Mouse (Mus musculus) G1E (cell line): ENCODE results near the gene Neb. TPM values are rescaled to one million over a fixed set of nuclear protein-coding genes. Genes with fewer than 3 reads are reported as not detected.

Source experiments
- ATAC-seq: 2 replicates; pipeline ENCODE4 v1.8.0; 2016; ENCODE audit warnings: mild to moderate bottlenecking; ENCODE audit not compliant: insufficient number of reproducible peaks, poor library complexity, low FRiP score, severe bottlenecking; ENCODE audit errors: extremely low read depth
- DNase-seq: peaks from one replicate; pipeline ENCODE4 v3.0.0; 2012; ENCODE audit warnings: low spot score
- H3K27me3 ChIP-seq: 2 replicates; pipeline ENCODE4 v1.6.1; 2012; ENCODE audit warnings: mild to moderate bottlenecking, low read length, inconsistent platforms; ENCODE audit not compliant: insufficient read depth
- H3K36me3 ChIP-seq: replicated peaks from 2 replicates; pipeline ENCODE3; 2012; ENCODE audit warnings: mild to moderate bottlenecking, inconsistent platforms
- H3K4me1 ChIP-seq: 2 replicates; pipeline ENCODE4 v1.6.1; 2012; ENCODE audit warnings: low read depth, low read length, inconsistent platforms, mixed read lengths; ENCODE audit not compliant: insufficient read depth
- H3K4me3 ChIP-seq: 2 replicates; pipeline ENCODE4 v1.5.1; 2012; ENCODE audit warnings: low read depth, mild to moderate bottlenecking, inconsistent platforms, low read length, moderate library complexity, mixed read lengths
- H3K9me3 ChIP-seq: replicated peaks from 2 replicates; pipeline ENCODE4 v1.6.1; 2012; ENCODE audit warnings: inconsistent platforms
- CTCF ChIP-seq: IDR thresholded peaks from 2 replicates; pipeline ENCODE4 v1.5.1; 2012; ENCODE audit warnings: low read depth, low read length, inconsistent platforms, mixed read lengths
- GATA1 ChIP-seq: IDR thresholded peaks from 2 replicates; pipeline ENCODE4 v1.6.1; 2012; ENCODE audit warnings: borderline replicate concordance, low read length, inconsistent platforms, mixed read lengths
- GATA2 ChIP-seq: IDR thresholded peaks from 2 replicates; pipeline ENCODE4 v1.6.1; 2012; ENCODE audit warnings: low read depth, low read length, inconsistent platforms, borderline replicate concordance
- POLR2AphosphoS5 ChIP-seq: IDR thresholded peaks from 2 replicates; pipeline ENCODE4 v1.6.1; 2012; ENCODE audit warnings: low read depth, low read length, inconsistent platforms; ENCODE audit not compliant: insufficient replicate concordance
- TAL1 ChIP-seq: conservative IDR thresholded peaks from 2 replicates; pipeline ENCODE4 v1.6.1; 2012; ENCODE audit warnings: low read depth, low read length, inconsistent platforms, mixed read lengths
- polyA plus RNA-seq: library from polyadenylated mRNA; stranded (reverse); fragments of >175 nt; gene quantifications from 2 replicates; pipeline ENCODE4 v1.2.3, GENCODE M21; 2012
- total RNA-seq, 2 experiments: library from RNA; stranded (forward) in 1 of 2; stranded (reverse) in 1 of 2; fragments of 200-1000 nt in 1 of 2; fragments of >200 nt in 1 of 2; fragmentation: Nextera tagmentation in 1 of 2; gene quantifications; 2 replicates each; pipeline ENCODE4 v1.2.3; 2014 to 2017

Gene Neb
- total and polyA plus RNA-seq, 3 experiments, result 0.05 to 1.2 (median 0.75) TPM

GRCm38 (mm10) chr2:52248316-52248826 is 129.9 kb downstream of the Neb start:
- ATAC-seq (no peak), DNase-seq (no peak)
- H3K9me3 ChIP-seq, result no peaks in the 10 kb centered on the region
- no peak for TF ChIP-seq GATA2
- TF ChIP-seq GATA1, result no peak
- TF ChIP-seq TAL1, result no peak
- no peaks in the 10 kb centered on the region for H3K36me3 ChIP-seq
- H3K27me3 ChIP-seq, result no peaks in the 10 kb centered on the region
- no peaks in the 10 kb centered on the region for H3K4me1 ChIP-seq
- H3K4me3 ChIP-seq, result no peak overlapping the region

- no peak for TF ChIP-seq GATA2
- no peak for ATAC-seq
Measured at GRCm38 (mm10) chr2:52245091-52245490, 133.2 kb downstream of the Neb start.

GRCm38 (mm10) chr2:52242691-52243090 is 135.6 kb downstream of the Neb start:
- Histone ChIP-seq H3K36me3 (no peaks in the 10 kb centered on the region), H3K9me3 (no peaks in the 10 kb centered on the region), H3K4me3 (no peak overlapping the region), H3K4me1 (no peaks in the 10 kb centered on the region), H3K27me3 (no peaks in the 10 kb centered on the region)
- DNase-seq (no peak), ATAC-seq (no peak)
- TF ChIP-seq GATA1, result no peak
- TF ChIP-seq CTCF, result no peak
- TF ChIP-seq TAL1, result no peak
- no peak for TF ChIP-seq POLR2AphosphoS5

More at GRCm38 (mm10) chr2:52245091-52245490, 133.2 kb downstream of the Neb start:
- H3K4me1 ChIP-seq, result no peaks in the 10 kb centered on the region
- DNase-seq, result no peak
- no peaks in the 10 kb centered on the region for H3K27me3 ChIP-seq
- no peak overlapping the region for H3K4me3 ChIP-seq
- H3K9me3 ChIP-seq, result no peaks in the 10 kb centered on the region
- no peaks in the 10 kb centered on the region for H3K36me3 ChIP-seq

- ATAC-seq (no peak), DNase-seq (no peak)
- TF ChIP-seq TAL1 (no peak), POLR2AphosphoS5 (no peak), GATA1 (no peak), CTCF (no peak), GATA2 (no peak)
- Histone ChIP-seq H3K4me1 (no peaks in the 10 kb centered on the region), H3K9me3 (no peaks in the 10 kb centered on the region), H3K36me3 (no peaks in the 10 kb centered on the region), H3K4me3 (no peak overlapping the region), H3K27me3 (no peaks in the 10 kb centered on the region)
Measured at GRCm38 (mm10) chr2:52237892-52238291, 140.4 kb downstream of the Neb start.

GRCm38 (mm10) chr2:52227584-52227983 is 150.7 kb downstream of the Neb start:
- no peaks in the 10 kb centered on the region for H3K4me1 ChIP-seq

GRCm38 (mm10) chr2:52224366-52224765 is 153.9 kb downstream of the Neb start:
- no peak for DNase-seq
- TF ChIP-seq GATA2 (no peak), CTCF (no peak), TAL1 (no peak), GATA1 (no peak), POLR2AphosphoS5 (no peak)
- Histone ChIP-seq H3K4me3 (no peak overlapping the region), H3K9me3 (no peaks in the 10 kb centered on the region), H3K36me3 (no peaks in the 10 kb centered on the region), H3K4me1 (no peaks in the 10 kb centered on the region), H3K27me3 (peaks cover 3% of the 10 kb centered on the region; the same call in 1 of the 2 replicates)
- ATAC-seq, result no peak

More at GRCm38 (mm10) chr2:52227584-52227983, 150.7 kb downstream of the Neb start:
- Histone ChIP-seq H3K4me3 (no peak overlapping the region), H3K27me3 (peaks cover 7% of the 10 kb centered on the region), H3K36me3 (no peaks in the 10 kb centered on the region), H3K9me3 (no peaks in the 10 kb centered on the region)
- TF ChIP-seq POLR2AphosphoS5 (no peak), TAL1 (no peak), GATA2 (no peak), CTCF (no peak)
- ATAC-seq (no peak), DNase-seq (no peak)

- no peaks in the 10 kb centered on the region for H3K36me3 ChIP-seq
- no peaks in the 10 kb centered on the region for H3K4me1 ChIP-seq
- ATAC-seq, result no peak; the same call in 1 of the 2 replicates
- H3K9me3 ChIP-seq, result no peaks in the 10 kb centered on the region
- H3K27me3 ChIP-seq, result peaks cover 5% of the 10 kb centered on the region; the same call in 1 of the 2 replicates
- no peak overlapping the region for H3K4me3 ChIP-seq
- TF ChIP-seq GATA1 (no peak), CTCF (peak; percentile 91)
- peak; percentile 11 for DNase-seq
Measured at GRCm38 (mm10) chr2:52220074-52220473, 158.2 kb downstream of the Neb start.
